Mouse (Mus musculus): Measurements from ENCODE around the gene Prph2.

Prph2 gene

GRCm38 (mm10) chr17:46963186-46963585, 52.9 kb downstream of the Prph2 start:
- no peak for DNase-seq (ENCODE audit: low spot score in 2 of 2)

GRCm38 (mm10) chr17:46966892-46967291, 56.6 kb downstream of the Prph2 start:
- DNase-seq (ENCODE audit: low spot score in 2 of 2) = no peak

DNA sequence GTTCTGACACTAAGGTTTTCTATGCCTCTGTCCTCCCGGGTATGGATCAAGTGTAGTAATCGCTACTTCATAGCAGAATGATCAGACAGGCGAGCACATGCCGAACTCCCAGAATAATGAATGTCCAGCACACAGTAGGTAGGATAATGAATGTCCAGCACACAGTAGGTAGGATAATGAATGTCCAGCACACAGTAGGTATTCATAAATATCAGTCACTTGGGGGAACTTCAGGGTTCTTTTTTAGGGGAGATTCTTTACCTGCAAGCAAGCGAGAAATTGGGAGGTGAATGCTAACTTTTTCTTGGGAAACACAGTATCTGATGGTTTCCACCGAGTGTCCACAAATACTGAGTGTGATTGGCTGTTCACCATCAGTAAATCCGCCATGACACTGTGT, 62.3 kb downstream of the Prph2 start:
- DNase-seq (ENCODE audit: low spot score in 2 of 2) = no peak

Data from urinary bladder, postnatal 36 days (tissue).